Mouse (Mus musculus) urinary bladder, adult 2 months (tissue): Measurements from ENCODE around the gene Fbxo47. TPM values are rescaled to one million over a fixed set of nuclear protein-coding genes. Genes with fewer than 3 reads are reported as not detected.

Source experiments
- DNase-seq: peaks from one replicate; pipeline ENCODE4 v3.0.0; 2022; ENCODE audit warnings: low spot score
- polyA plus RNA-seq: library from polyadenylated mRNA; depleted of rRNA; stranded (reverse); fragments of >200 nt; gene quantifications from 2 replicates; pipeline ENCODE4 v1.2.3, GENCODE M21; 2012; rRNA removed

Gene Fbxo47
- polyA plus RNA-seq, 1 experiment, result 0.40 TPM

- DNase-seq, result no peak
Measured at GRCm38 (mm10) chr11:97811569-97812362, 72.2 kb downstream of the Fbxo47 start.

- DNase-seq, result no peak
Measured at GRCm38 (mm10) chr11:97810970-97811369, 73.0 kb downstream of the Fbxo47 start.

- no peak for DNase-seq
Measured at GRCm38 (mm10) chr11:97810356-97810755, 73.6 kb downstream of the Fbxo47 start.

GRCm38 (mm10) chr11:97809235-97810121, 74.5 kb downstream of the Fbxo47 start:
- DNase-seq, result no peak

GRCm38 (mm10) chr11:97808621-97809234, 75.2 kb downstream of the Fbxo47 start:
- DNase-seq, result no peak

- DNase-seq, result no peak
Measured at GRCm38 (mm10) chr11:97808093-97808492, 75.9 kb downstream of the Fbxo47 start.

- no peak for DNase-seq
Measured at GRCm38 (mm10) chr11:97807626-97808025, 76.3 kb downstream of the Fbxo47 start.

GRCm38 (mm10) chr11:97806613-97806964, 77.4 kb downstream of the Fbxo47 start:
- no peak for DNase-seq

- no peak for DNase-seq
Measured at GRCm38 (mm10) chr11:97805662-97806612, 78.0 kb downstream of the Fbxo47 start.

- no peak for DNase-seq
Measured at GRCm38 (mm10) chr11:97804841-97805661, 78.9 kb downstream of the Fbxo47 start.

GRCm38 (mm10) chr11:97803847-97804246, 80.1 kb downstream of the Fbxo47 start:
- DNase-seq, result no peak

Other genes with a start within 250 kb of the Fbxo47 start
- 30.2 and 37.2 TPM in 2 replicates for gene Mllt6, start 220.7 kb downstream of the Fbxo47 start, polyA plus RNA-seq
- 55.7 and 56.2 TPM in 2 replicates for gene Cisd3, start 198.3 kb downstream of the Fbxo47 start, polyA plus RNA-seq
- 41.1 and 46.4 TPM in 2 replicates for gene Pcgf2, start 183.7 kb downstream of the Fbxo47 start, polyA plus RNA-seq
- 264 and 322 TPM in 2 replicates for gene Psmb3, start 180.8 kb downstream of the Fbxo47 start, polyA plus RNA-seq
- 17.2 and 19.1 TPM in 2 replicates for gene Pip4k2b, start 139.4 kb downstream of the Fbxo47 start, polyA plus RNA-seq
- gene Cwc25, start 117.6 kb downstream of the Fbxo47 start, polyA plus RNA-seq, result 15.3 and 16.6 TPM in 2 replicates
- 0.13 and 0.41 TPM in 2 replicates for gene 1700001P01Rik, start 108.2 kb downstream of the Fbxo47 start, polyA plus RNA-seq
- gene Rpl23, start 101.7 kb downstream of the Fbxo47 start, polyA plus RNA-seq, result 911 and 1,027 TPM in 2 replicates
- 101 and 108 TPM in 2 replicates for gene Lasp1, start 85.2 kb downstream of the Fbxo47 start, polyA plus RNA-seq
- gene B230217C12Rik, start 43.4 kb downstream of the Fbxo47 start, polyA plus RNA-seq, result 3.8 and 5.6 TPM in 2 replicates
- 3.6 and 5.3 TPM in 2 replicates for gene Plxdc1, start 102.3 kb upstream of the Fbxo47 start, polyA plus RNA-seq
- gene Arl5c, start 112.0 kb upstream of the Fbxo47 start, polyA plus RNA-seq, result 3.2 and 3.9 TPM in 2 replicates
- gene Cacnb1, start 138.9 kb upstream of the Fbxo47 start, polyA plus RNA-seq, result 12.1 and 12.4 TPM in 2 replicates
- 1,600 and 1,809 TPM in 2 replicates for gene Rpl19, start 142.6 kb upstream of the Fbxo47 start, polyA plus RNA-seq
- 0.14 and 0.41 TPM in 2 replicates for gene Stac2, start 169.3 kb upstream of the Fbxo47 start, polyA plus RNA-seq